Mouse (Mus musculus) urinary bladder, postnatal 10 days (tissue): ENCODE results near the gene Pate2.
"Not testable (repeated sequence)": the region's sequence is repeated elsewhere in the genome, so short reads cannot be mapped to it uniquely, and the experiment has no call there.

Experiments
- DNase-seq: peaks from one replicate; pipeline ENCODE4 v3.0.0; 2022; ENCODE audit warnings: low spot score

Pate2 gene

DNA sequence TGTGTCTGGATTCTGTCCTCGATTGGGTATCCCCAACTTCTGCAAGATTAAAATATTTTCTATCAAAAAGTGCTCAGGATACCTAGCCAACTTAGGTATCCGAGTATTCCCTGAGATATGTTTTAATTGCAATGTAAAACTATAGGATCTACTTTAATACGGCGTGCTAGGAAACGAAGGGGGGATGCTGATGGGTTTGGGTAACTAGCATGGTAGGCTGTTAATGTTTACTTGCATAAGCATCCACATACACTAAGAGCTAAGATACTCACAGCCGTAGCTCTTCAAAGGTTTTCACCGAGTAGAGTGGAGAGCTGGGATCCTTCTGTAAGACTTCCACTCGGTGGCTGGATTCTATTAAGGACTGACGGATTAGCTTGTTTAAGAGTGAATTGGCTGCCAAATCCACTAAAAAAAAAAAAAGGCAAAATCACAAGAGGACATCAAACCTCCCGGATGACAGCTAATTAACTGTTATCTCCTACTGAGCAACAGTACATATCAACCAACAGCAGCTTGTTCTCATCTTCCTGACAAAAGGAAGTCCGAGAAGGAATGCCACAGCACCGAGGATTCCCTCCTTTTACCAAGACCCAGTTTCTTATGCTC, 13.5 kb upstream of the Pate2 start:
- no peak for DNase-seq

DNA sequence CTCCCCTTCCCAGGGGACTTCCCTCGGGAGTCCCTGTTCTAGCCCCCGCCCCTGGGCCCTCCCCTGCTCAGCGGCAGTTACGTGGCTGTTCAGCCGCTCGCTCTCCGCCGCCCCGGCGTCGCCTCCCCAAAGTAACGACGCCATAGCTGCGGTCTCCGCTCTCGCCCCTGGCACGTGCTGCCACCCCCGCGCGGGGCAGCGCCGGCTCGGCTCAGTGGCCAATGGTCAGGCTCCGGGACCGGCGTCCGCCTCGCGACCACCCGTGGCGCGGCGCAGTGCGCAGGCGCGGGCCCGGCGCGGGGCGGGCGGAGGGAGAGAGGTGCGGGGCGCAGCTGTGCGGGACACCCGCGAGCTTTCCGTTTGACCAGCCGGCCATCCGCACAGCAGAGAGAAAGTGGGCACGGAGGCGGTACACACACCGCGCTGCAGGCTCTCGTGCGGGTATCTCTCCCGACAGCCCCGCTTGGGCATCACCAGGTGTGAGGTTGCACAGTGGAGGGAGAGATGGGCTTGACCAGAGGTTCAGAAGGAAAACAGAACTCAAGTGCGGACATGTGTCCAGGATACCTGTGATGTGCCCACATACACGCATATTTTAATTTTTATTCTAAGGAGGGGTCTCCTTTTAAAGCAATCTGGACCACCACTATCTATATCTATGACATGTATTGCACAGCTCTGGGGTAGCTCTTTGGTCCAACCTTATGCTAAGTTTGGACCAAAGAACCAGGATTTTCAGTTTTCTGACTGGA, 11.7 kb upstream of the Pate2 start, which contains the start of the genes Ddx25 and Pus3:
Ddx25 (minus strand) TSS at position 272 of the 752 bp plus-strand sequence.
Pus3 (plus strand) TSS at position 339 of the 752 bp plus-strand sequence.
- DNase-seq = no peak

GRCm38 (mm10) chr9:35559009-35559890, 10.8 kb upstream of the Pate2 start:
- DNase-seq = no peak

DNA sequence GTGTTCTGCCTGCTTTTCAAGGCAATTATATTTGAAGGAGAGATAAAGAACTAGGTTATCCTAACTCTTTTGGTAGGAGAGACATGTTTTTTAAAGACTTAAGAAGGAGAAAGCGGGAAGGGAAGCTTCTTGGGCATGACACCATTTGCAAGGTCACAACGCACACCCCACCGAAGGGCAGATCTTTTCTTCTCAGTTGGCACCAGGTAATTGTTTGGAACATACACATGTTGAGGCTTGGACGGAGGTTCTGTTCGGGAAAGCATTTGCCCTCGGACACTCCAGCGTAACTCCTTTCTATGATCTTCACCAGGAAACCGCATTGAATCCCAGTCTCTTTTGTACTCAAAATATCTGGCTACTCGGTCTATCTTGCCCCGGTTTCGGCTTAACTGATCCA, 9.0 kb upstream of the Pate2 start:
- DNase-seq = no peak

- DNase-seq = no peak
These were observed 8.5 kb upstream of the Pate2 start for GRCm38 (mm10) chr9:35561583-35561982.

- no peak for DNase-seq
These were observed 5.4 kb upstream of the Pate2 start for GRCm38 (mm10) chr9:35564536-35565240.

DNA sequence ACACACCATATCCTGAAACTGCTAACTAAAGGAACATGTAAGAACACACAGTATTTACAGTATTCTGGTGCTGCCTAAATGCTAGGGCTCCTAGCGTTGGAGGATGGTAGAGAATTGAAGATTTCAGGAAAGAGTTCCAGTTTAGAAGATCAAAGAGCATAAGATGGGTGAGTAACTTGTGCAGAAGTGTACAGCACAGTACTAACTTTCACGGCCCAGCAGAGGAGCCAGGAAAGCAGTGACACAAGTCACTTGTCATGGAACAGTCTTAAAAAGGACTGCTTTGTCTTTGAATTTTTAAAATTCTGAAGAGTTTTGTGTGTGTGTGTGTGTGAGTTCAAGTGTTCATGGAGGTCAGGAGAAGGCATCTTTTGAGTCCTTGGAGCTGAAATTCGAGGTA, 2.1 kb upstream of the Pate2 start:
- no peak for DNase-seq

DNA sequence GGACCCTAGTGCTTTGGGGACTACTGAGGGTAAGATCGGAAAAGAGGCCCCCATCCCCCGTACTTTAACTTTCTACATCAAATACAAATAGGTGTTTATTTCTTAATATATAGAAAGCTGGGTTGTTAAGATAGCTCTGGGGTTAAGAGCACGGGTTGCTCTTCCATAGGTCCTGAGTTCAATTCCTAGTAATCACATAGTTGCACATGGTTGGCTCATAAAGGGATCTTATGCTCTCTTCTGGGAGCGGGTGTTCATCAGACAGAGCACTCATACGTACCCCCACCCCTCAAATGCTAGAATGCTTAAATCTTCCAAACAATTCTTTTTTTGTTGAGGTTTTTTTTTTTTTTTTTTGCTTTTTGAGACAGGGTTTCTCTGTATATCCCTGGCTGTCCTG, 579 bp downstream of the Pate2 start:
- DNase-seq = no peak

DNA sequence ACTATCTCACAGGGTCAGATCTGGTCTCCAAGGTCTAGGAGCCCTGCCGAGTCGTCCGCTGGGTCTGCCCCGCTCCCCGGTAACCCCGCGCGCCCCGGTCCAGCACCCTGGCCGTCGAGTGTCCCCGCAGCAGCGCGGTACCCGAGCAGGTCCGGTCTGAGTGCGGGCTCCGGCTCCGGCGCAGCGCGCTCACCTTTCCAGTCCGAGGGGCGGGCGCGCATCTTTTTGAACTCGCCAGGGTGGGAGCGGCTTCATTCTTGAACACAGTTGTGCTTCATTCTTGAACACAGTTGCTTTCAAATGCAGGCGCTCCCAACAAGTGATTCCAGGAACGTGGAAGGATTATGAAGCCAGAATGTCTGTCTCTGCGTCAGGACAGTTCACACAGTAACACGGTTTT, 4.3 kb downstream of the Pate2 start:
- DNase-seq = no peak

- no peak for DNase-seq
These were observed 17.6 kb downstream of the Pate2 start for GRCm38 (mm10) chr9:35587674-35588073.

DNA sequence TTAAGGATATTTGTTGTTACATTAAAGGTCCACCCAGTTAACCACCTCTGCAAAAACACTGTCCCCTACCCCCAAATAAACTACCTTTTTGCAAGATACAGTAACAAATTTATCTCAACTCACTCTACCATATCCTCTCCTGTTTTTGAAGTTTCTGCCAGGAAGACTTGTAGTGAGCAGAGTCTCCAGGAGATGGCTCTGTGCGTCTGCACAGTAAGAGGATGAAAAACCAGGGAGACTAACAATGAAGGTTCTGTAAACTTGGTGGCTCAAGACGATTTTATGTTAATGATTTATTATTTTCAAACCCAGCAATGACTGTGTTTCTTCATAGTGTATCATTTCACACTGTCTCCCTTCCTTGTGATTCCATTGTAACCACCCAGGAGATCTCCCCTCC, 22.8 kb downstream of the Pate2 start:
- no peak for DNase-seq

DNA sequence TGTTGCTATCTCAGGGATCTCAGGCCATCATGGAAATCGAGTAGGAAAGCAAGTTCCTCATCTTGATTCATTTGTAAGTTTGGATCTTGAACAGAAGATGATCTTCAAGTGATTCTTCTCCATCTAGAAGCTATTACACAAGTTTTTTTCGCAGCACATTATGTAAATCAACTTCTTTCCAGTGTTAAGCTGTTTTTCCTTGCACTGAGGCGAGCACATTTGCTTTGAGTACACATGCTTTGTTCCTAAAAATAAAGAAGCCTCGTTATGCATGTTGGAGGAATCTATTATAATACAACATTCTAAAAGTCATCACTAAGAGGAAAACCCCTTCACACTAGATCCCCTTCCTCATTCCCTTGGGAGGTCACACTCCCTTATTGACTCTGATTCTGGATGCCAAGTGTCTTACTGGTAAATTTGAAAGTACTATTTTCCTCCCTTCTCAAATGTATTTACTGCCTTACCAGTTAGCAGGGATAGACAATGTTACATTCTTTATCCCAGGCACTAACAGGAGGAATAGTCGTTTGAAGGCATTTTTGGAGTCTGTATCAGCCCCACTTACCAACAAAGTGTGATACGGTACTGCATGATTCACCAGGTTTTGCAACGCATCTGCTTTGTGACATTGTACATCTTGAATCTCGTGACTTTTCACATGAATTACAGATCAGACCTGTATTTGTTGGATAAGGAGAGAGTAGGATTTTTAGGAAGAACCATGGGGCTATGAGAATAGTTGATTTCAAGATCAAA, 37.7 kb downstream of the Pate2 start:
- no peak for DNase-seq

DNA sequence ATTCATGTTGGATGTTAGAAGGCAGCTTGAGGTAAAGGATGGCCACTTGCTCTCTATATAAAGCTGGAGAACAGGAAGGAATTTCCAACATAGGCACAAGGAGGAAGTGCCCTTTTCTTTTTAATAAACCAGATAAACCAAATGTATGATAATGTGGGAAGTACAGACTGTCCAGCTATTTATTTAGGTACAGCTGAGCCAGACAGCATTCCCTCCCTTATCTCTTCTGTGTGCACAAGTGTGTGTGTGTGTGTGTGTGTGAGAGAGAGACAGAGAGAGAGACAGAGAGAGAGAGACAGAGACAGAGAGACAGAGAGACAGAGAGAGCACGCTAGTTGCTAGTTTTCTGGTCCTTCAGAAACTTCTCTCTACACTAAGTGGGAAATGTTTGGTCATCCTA, 41.8 kb downstream of the Pate2 start, which contains the start of gene Pate4:
Pate4 (minus strand) TSS at position 101 of the 400 bp plus-strand sequence.
- DNase-seq = no peak

GRCm38 (mm10) chr9:35614005-35614404, 43.9 kb downstream of the Pate2 start:
- DNase-seq = no peak

GRCm38 (mm10) chr9:35616784-35617183, 46.7 kb downstream of the Pate2 start:
- not testable (repeated sequence) for DNase-seq

GRCm38 (mm10) chr9:35632981-35633380, 62.9 kb downstream of the Pate2 start:
- no peak for DNase-seq

DNA sequence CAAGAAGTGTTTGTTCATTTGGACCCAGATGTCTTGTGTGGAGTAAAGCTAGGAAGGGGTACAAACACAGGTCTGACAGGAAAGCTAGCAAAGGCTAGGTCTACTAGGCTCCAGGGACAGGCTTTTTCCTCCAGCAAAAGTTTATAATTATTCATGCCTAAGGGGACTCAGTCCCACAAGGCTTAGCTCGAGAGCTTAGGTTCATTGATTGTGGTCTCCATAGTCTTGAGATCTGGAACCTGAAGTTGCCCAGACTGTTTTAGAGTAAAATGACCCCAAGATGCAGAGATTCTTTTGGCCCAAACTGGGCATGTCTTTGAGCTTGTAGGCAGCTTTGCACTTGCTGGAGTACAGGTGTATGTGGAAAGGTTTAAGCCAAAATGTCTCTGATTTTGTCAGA, 78.0 kb downstream of the Pate2 start, which contains the start of gene Pate3:
Pate3 (minus strand) TSS at position 101 of the 400 bp plus-strand sequence.
- no peak for DNase-seq

GRCm38 (mm10) chr9:35673557-35673956, 103.5 kb downstream of the Pate2 start:
- no peak for DNase-seq

GRCm38 (mm10) chr9:35687013-35687412, 116.9 kb downstream of the Pate2 start, which contains the start of gene Pate1:
Gene Pate1, minus strand, starts transcription at chr9:35687390.
- no peak for DNase-seq

DNA sequence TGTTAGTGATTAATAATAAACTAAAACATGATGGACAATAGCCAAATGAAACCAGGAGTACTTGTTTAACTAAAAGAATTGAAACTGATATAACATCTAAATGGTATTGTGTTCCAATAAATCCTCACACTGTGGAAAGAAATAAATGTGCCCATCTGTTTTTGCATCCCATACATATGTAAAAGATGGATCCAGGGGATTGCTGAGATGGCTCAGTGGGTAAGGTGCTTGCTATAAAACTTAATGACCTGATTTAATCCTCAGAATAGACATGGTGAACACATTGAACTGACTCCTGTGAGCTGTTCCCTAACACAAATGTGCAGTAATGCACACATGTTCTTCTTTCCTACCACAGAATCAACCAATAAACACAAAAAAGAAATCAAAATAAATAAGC, 121.8 kb downstream of the Pate2 start:
- DNase-seq = no peak

GRCm38 (mm10) chr9:35707265-35707664, 137.2 kb downstream of the Pate2 start:
- no peak for DNase-seq
